Mouse (Mus musculus) bone marrow, adult 2 months (tissue): ENCODE data around the gene Srprb.

Experiments used
- CTCF ChIP-seq: fragments of 200-500 bp; IDR thresholded peaks from 2 replicates; pipeline ENCODE4 v1.5.1; 2011; ENCODE audit warnings: low read length, control low read depth; ENCODE audit not compliant: control insufficient read depth, insufficient read depth
- POLR2A ChIP-seq: fragments of 200-500 bp; IDR thresholded peaks from 2 replicates; pipeline ENCODE4 v1.6.1; 2011; ENCODE audit warnings: low read depth, mild to moderate bottlenecking, control low read depth, low read length, borderline replicate concordance; ENCODE audit not compliant: control insufficient read depth

GRCm38 (mm10) chr9:103226806-103227205, 24.9 kb upstream of the Srprb start:
- TF ChIP-seq CTCF (no peak), POLR2A (no peak)
